Mouse (Mus musculus) lung, embryonic 14.5 days (tissue): ENCODE measurements at regions not wholly inside any gene's neighbourhood (a gene's known extent, or its start where the extent isn't known, plus 50 kb on each side); places are given as distances from the start of the nearest gene placed in this dataset.
A peak's percentile ranks its signal among the peaks of the same experiment; 100 is the strongest.

Source experiments
- ATAC-seq: fragments of 200-750 bp; cut with Nextera tagmentation; 2 replicates; pipeline ENCODE4 v1.8.0; 2017; ENCODE audit warnings: mild to moderate bottlenecking, moderate TSS enrichment, moderate library complexity; ENCODE audit not compliant: insufficient read depth
- DNase-seq: peaks from one replicate; pipeline ENCODE4 v3.0.0-alpha.2; 2015
- H3K27ac ChIP-seq: fragments of 300-500 bp; sonication (generic); 2 replicates; pipeline ENCODE4 v1.5.1; 2014; ENCODE audit warnings: low read depth, mild to moderate bottlenecking, moderate library complexity
- H3K27me3 ChIP-seq: fragments of 300-500 bp; sonication (generic); 2 replicates; pipeline ENCODE4 v1.6.1; 2014; ENCODE audit warnings: low read length, control low read depth; ENCODE audit not compliant: insufficient read depth
- H3K36me3 ChIP-seq: fragments of 300-500 bp; sonication (generic); 2 replicates; pipeline ENCODE4 v1.6.1; 2014; ENCODE audit warnings: control low read depth; ENCODE audit not compliant: insufficient read depth
- H3K4me1 ChIP-seq: fragments of 300-500 bp; sonication (generic); 2 replicates; pipeline ENCODE4 v1.6.1; 2014; ENCODE audit warnings: antibody characterized with exemption, control low read depth; ENCODE audit not compliant: insufficient read depth
- H3K4me2 ChIP-seq: fragments of 300-500 bp; sonication (generic); 2 replicates; pipeline ENCODE4 v1.6.1; 2014; ENCODE audit warnings: mild to moderate bottlenecking
- H3K4me3 ChIP-seq: fragments of 300-500 bp; sonication (generic); 2 replicates; pipeline ENCODE4 v1.5.1; 2014; ENCODE audit warnings: low read depth, low read length
- H3K9ac ChIP-seq: fragments of 300-500 bp; sonication (generic); 2 replicates; pipeline ENCODE4 v1.6.1; 2014
- H3K9me3 ChIP-seq: fragments of 300-500 bp; sonication (generic); 2 replicates; pipeline ENCODE4 v1.6.1; 2016; ENCODE audit warnings: low read depth, low read length, control low read depth
- CTCF ChIP-seq: IDR thresholded peaks from 2 replicates; pipeline ENCODE4 v1.5.1; 2016; ENCODE audit warnings: antibody characterized with exemption, low read depth
- WGBS: fragments of 180-500 bp; shearing (Covaris S2); extraction: QIAGEN DNeasy Blood & Tissue Kit; methylation state at CpG from one replicate; pipeline ENCODE4 v1.1.7; 2014; 5-methylcytosine and 5-hydroxymethylcytosine counted together

- Histone ChIP-seq H3K36me3 (no peaks in the 10 kb centered on the region), H3K9me3 (no peaks in the 10 kb centered on the region), H3K27ac (no peak overlapping the region), H3K27me3 (no peaks in the 10 kb centered on the region), H3K4me2 (no peak overlapping the region), H3K4me1 (peaks cover 63% of the 10 kb centered on the region), H3K4me3 (no peak overlapping the region), H3K9ac (no peak overlapping the region)
- ATAC-seq (no peak), DNase-seq (no peak)
- WGBS = 62% methylated on average over 4 of the region's 4 CpGs
- TF ChIP-seq CTCF = no peak
These were observed 122.1 kb downstream of the Zfp36l1 start for GRCm38 (mm10) chr12:79990751-79991150.

GRCm38 (mm10) chr12:79989582-79990110 is 123.2 kb downstream of the Zfp36l1 start:
- TF ChIP-seq CTCF = no peak; the same call in 1 of the 2 replicates
- H3K27me3 ChIP-seq = no peaks in the 10 kb centered on the region
- 37% methylated on average over 9 of the region's 9 CpGs for WGBS
- no peak overlapping the region for H3K9ac ChIP-seq
- peak overlapping the region; percentile 81 for H3K27ac ChIP-seq
- no peak for ATAC-seq
- peaks cover 64% of the 10 kb centered on the region for H3K4me1 ChIP-seq
- H3K4me3 ChIP-seq = no peak overlapping the region
- no peaks in the 10 kb centered on the region for H3K9me3 ChIP-seq
- DNase-seq = peak; percentile 58
- H3K36me3 ChIP-seq = no peaks in the 10 kb centered on the region
- no peak overlapping the region for H3K4me2 ChIP-seq

GRCm38 (mm10) chr12:79988401-79989358 is 124.1 kb downstream of the Zfp36l1 start:
- H3K27ac ChIP-seq = peak overlapping the region; percentile 81

GRCm38 (mm10) chr12:79986241-79986976 is 126.4 kb downstream of the Zfp36l1 start:
- no peaks in the 10 kb centered on the region for H3K9me3 ChIP-seq
- no peak overlapping the region for H3K4me3 ChIP-seq
- WGBS = 9% methylated on average over 9 of the region's 9 CpGs
- H3K27ac ChIP-seq = peak overlapping the region; percentile 94
- ATAC-seq (peak; percentile 84), DNase-seq (peak; percentile 87)
- H3K4me1 ChIP-seq = peaks cover 58% of the 10 kb centered on the region
- no peaks in the 10 kb centered on the region for H3K36me3 ChIP-seq
- no peak overlapping the region; the same call in 1 of the 2 replicates for H3K9ac ChIP-seq
- TF ChIP-seq CTCF = no peak
- peak overlapping the region; percentile 27 for H3K4me2 ChIP-seq
- no peaks in the 10 kb centered on the region for H3K27me3 ChIP-seq

More at GRCm38 (mm10) chr12:79988401-79989358, 124.1 kb downstream of the Zfp36l1 start:
- Histone ChIP-seq H3K36me3 (no peaks in the 10 kb centered on the region), H3K9me3 (no peaks in the 10 kb centered on the region), H3K4me1 (peaks cover 61% of the 10 kb centered on the region), H3K27me3 (no peaks in the 10 kb centered on the region), H3K4me3 (no peak overlapping the region), H3K4me2 (no peak overlapping the region), H3K9ac (peak overlapping the region; percentile 37)
- ATAC-seq (no peak), DNase-seq (peak; percentile 80)
- no peak for TF ChIP-seq CTCF
- WGBS = 48% methylated on average over 11 of the region's 11 CpGs

GRCm38 (mm10) chr12:79984985-79985747 is 127.6 kb downstream of the Zfp36l1 start:
- Histone ChIP-seq H3K27ac (peak overlapping the region; percentile 94), H3K4me1 (peaks cover 49% of the 10 kb centered on the region)

GRCm38 (mm10) chr12:79984025-79984790 is 128.6 kb downstream of the Zfp36l1 start:
- H3K27ac ChIP-seq = peak overlapping the region; percentile 94; the same call in 1 of the 2 replicates
- H3K9ac ChIP-seq = no peak overlapping the region
- 44% methylated on average over 10 of the region's 10 CpGs for WGBS
- ATAC-seq (no peak), DNase-seq (no peak)
- no peak overlapping the region for H3K4me3 ChIP-seq
- no peaks in the 10 kb centered on the region for H3K27me3 ChIP-seq
- no peaks in the 10 kb centered on the region for H3K9me3 ChIP-seq
- no peaks in the 10 kb centered on the region for H3K36me3 ChIP-seq
- TF ChIP-seq CTCF = no peak
- no peak overlapping the region for H3K4me2 ChIP-seq
- H3K4me1 ChIP-seq = peaks cover 42% of the 10 kb centered on the region

More at GRCm38 (mm10) chr12:79984985-79985747, 127.6 kb downstream of the Zfp36l1 start:
- Histone ChIP-seq H3K36me3 (no peaks in the 10 kb centered on the region), H3K9ac (no peak overlapping the region), H3K4me2 (no peak overlapping the region), H3K4me3 (no peak overlapping the region), H3K27me3 (no peaks in the 10 kb centered on the region), H3K9me3 (no peaks in the 10 kb centered on the region)
- no peak for ATAC-seq
- TF ChIP-seq CTCF = no peak
- 64% methylated on average over 5 of the region's 5 CpGs for WGBS
- peak; percentile 69 for DNase-seq
